Mouse (Mus musculus): Measurements from ENCODE around the gene Tgoln1. TPM values are rescaled to one million over a fixed set of nuclear protein-coding genes. Genes with fewer than 3 reads are reported as not detected.

Gene Tgoln1
- polyA plus RNA-seq, 1 experiment = 87.9 TPM

- TF ChIP-seq CTCF (IDR thresholded peaks at IDR 0.05; ENCODE audit: low read depth, low read length) = no peak
- TF ChIP-seq POLR2A (IDR thresholded peaks at IDR 0.05; ENCODE audit: borderline replicate concordance, low read depth, low read length) = no peak
- Histone ChIP-seq H3K4me1 (ENCODE audit: control insufficient read depth, insufficient read depth, low read length) (no peaks in the 10 kb centered on the region), H3K4me3 (ENCODE audit: insufficient read depth, low read length) (no peak overlapping the region), H3K27ac (ENCODE audit: insufficient read depth, low read depth, low read length) (no peak overlapping the region)
Observed at GRCm38 (mm10) chr6:72634311-72634710, 17.5 kb upstream of the Tgoln1 start.

DNA sequence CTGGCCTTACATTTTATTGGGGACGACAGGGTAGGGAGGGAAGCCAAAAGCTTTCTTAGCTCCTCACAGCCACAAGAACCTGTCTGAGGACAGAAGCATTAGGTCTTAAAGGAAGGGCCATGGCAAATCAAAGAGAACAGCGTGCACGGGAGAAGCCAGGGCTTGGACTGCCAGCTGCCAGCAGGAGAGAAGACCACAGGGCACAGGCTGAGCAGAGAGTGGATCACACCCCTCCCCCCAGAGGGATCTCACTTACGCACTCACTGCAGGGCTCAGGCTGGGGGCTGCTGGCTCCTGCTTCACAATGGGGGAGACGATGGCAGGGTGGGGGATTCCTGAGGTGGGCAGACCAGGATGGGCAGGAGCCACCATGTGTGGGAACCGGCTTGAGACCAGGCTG is 14.9 kb upstream of the Tgoln1 start:
- Histone ChIP-seq H3K27ac (ENCODE audit: insufficient read depth, low read depth, low read length) (no peak overlapping the region), H3K4me3 (ENCODE audit: insufficient read depth, low read length) (no peak overlapping the region), H3K4me1 (ENCODE audit: control insufficient read depth, insufficient read depth, low read length) (no peaks in the 10 kb centered on the region)
- TF ChIP-seq POLR2A (IDR thresholded peaks at IDR 0.05; ENCODE audit: borderline replicate concordance, low read depth, low read length) = no peak
- TF ChIP-seq CTCF (IDR thresholded peaks at IDR 0.05; ENCODE audit: low read depth, low read length) = no peak

DNA sequence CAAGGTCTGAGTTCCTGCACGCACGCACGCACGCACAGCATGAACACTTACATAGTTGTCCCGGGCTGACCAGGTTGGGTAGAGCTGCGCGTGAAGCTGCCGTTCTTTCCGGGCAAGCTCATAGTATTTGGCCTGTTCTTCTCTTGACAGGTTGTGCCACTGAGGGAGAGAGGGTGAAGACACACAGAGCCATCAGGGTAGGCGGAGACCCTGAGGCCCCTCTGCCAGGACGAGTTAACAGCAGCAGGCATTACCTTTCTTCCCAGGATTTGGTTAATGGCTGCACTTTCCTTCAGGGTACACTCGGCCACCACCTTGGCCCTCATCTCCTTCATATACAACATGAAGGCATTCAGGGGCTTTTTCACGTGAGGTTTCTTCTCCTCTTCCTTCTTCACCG is 14.2 kb upstream of the Tgoln1 start:
- TF ChIP-seq CTCF (IDR thresholded peaks at IDR 0.05; ENCODE audit: low read depth, low read length) = no peak
- no peak for TF ChIP-seq POLR2A (IDR thresholded peaks at IDR 0.05; ENCODE audit: borderline replicate concordance, low read depth, low read length)
- Histone ChIP-seq H3K4me1 (ENCODE audit: control insufficient read depth, insufficient read depth, low read length) (no peaks in the 10 kb centered on the region), H3K27ac (ENCODE audit: insufficient read depth, low read depth, low read length) (no peak overlapping the region), H3K4me3 (ENCODE audit: insufficient read depth, low read length) (no peak overlapping the region)

DNA sequence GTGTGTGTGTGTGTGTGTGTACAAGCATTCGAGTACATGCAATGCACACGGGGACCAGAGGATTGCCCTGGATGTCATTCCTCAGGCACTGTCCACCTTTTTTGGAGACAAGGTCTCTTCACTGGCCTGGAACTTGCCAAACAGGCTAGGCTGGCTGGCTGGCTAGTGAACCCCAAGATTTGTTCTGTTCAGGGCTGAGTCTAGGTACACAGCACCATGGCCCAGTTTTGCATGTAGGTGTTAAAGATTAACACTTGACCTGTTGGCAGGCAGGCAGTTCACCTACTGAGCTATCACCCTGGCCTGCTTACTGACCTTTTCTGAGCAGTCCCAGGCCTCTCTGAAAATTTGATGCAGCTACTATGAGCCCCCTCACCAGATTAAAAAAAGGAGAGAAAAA is 13.6 kb upstream of the Tgoln1 start:
- Histone ChIP-seq H3K4me3 (ENCODE audit: insufficient read depth, low read length) (no peak overlapping the region), H3K27ac (ENCODE audit: insufficient read depth, low read depth, low read length) (no peak overlapping the region), H3K4me1 (ENCODE audit: control insufficient read depth, insufficient read depth, low read length) (no peaks in the 10 kb centered on the region)
- no peak for TF ChIP-seq POLR2A (IDR thresholded peaks at IDR 0.05; ENCODE audit: borderline replicate concordance, low read depth, low read length)
- no peak for TF ChIP-seq CTCF (IDR thresholded peaks at IDR 0.05; ENCODE audit: low read depth, low read length)

DNA sequence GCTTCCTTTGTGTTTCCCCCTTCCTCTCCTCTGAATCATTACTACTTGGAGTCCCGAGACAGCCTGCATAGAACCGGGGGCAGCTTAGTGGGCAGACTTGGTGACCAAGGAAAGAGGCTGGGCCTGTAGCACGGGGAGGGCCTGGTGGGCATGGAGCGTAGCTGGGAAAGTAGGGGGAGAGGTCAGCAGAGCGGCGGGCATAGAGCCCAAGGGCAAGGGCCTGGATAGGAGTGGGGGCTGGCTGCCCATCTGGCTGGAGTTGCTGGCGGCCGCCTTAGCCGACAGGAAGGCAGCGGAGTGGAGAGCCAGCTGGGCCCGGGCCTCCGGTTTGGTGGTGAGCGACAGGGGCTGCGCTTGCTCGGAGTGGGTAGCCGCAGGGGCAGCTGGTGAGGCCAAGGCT is 10.5 kb upstream of the Tgoln1 start:
- H3K4me3 ChIP-seq (ENCODE audit: insufficient read depth, low read length) = no peak overlapping the region
- TF ChIP-seq CTCF (IDR thresholded peaks at IDR 0.05; ENCODE audit: low read depth, low read length) (no peak), POLR2A (IDR thresholded peaks at IDR 0.05; ENCODE audit: borderline replicate concordance, low read depth, low read length) (no peak)
- H3K4me1 ChIP-seq (ENCODE audit: control insufficient read depth, insufficient read depth, low read length) = no peaks in the 10 kb centered on the region
- no peak overlapping the region for H3K27ac ChIP-seq (ENCODE audit: insufficient read depth, low read depth, low read length)

DNA sequence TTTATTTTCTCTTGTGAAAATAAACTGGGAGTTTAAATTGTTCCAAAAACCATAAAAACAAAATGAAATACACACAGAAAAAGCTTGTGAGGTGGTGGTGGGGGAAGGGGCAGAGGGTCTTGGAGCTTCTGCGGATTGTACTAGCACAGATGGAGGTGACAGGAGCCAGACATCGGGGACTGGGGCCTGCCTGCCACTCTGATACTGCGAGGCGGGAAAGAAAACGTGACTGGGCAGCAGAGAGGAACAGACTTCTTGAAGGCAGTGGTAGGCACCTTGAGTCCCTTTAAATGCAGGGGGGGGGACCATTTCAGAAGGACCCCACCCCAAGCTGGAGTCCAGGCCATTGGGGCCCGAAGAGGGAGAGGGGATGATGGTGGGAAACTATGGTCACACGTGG is 9.6 kb upstream of the Tgoln1 start:
- TF ChIP-seq POLR2A (IDR thresholded peaks at IDR 0.05; ENCODE audit: borderline replicate concordance, low read depth, low read length) (no peak), CTCF (IDR thresholded peaks at IDR 0.05; ENCODE audit: low read depth, low read length) (no peak)
- no peaks in the 10 kb centered on the region for H3K4me1 ChIP-seq (ENCODE audit: control insufficient read depth, insufficient read depth, low read length)
- no peak overlapping the region for H3K4me3 ChIP-seq (ENCODE audit: insufficient read depth, low read length)
- H3K27ac ChIP-seq (ENCODE audit: insufficient read depth, low read depth, low read length) = no peak overlapping the region

DNA sequence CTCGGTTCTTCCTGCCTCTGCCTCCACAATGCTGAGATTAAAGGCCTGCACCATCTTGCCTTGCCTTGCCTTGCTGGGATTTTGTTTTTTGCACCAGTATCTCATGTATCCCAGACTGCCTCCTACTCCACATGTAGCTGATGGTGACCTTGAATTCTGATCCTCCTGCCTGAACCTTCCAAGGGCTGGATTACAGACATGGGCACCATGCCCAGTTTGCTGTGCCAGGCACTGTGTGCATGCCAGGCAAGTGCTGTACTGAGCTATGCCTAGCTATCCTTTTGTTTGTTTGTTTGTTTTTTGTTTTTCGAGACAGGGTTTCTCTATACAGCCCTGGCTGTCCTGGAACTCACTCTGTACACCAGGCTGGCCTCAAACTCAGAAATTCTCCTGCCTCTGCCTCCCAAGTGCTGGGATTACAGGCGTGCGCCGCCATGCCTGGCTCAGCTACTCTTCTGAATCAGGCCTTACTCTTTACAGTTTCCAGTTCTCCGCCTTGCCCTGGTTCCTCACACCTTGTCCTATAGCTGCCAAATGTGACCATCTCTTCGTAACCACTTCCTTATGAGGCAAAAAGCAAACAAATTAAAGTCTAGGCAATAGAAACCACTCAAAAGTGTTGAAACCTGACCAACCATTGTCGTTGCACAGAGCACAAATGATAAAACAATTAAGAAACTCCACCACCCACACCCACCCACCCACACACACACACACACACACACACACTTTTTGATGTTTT is 7.0 kb upstream of the Tgoln1 start:
- TF ChIP-seq CTCF (IDR thresholded peaks at IDR 0.05; ENCODE audit: low read depth, low read length) = no peak
- no peak for TF ChIP-seq POLR2A (IDR thresholded peaks at IDR 0.05; ENCODE audit: borderline replicate concordance, low read depth, low read length)
- no peak overlapping the region for H3K27ac ChIP-seq (ENCODE audit: insufficient read depth, low read depth, low read length)
- H3K4me1 ChIP-seq (ENCODE audit: control insufficient read depth, insufficient read depth, low read length) = no peaks in the 10 kb centered on the region
- no peak overlapping the region for H3K4me3 ChIP-seq (ENCODE audit: insufficient read depth, low read length)

DNA sequence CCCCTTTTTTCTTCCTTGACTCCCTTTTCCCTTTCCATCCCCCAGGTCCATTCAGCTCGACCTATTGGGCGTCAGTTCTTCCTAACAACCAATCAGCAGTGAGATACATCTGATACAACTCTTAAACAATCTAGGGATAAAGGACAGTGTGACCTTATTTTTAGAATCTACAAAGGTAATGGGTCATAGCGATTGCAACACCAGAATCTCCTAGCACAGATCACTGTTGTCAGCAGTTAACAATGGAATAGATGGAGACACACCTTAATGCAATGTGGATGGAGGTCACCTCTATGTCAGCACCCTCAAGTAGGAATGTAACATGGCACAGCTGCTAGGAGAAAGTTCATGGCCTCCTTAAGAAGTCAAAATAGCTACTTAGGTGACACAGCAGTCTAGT is 6.1 kb upstream of the Tgoln1 start:
- TF ChIP-seq CTCF (IDR thresholded peaks at IDR 0.05; ENCODE audit: low read depth, low read length) (no peak), POLR2A (IDR thresholded peaks at IDR 0.05; ENCODE audit: borderline replicate concordance, low read depth, low read length) (no peak)
- Histone ChIP-seq H3K4me3 (ENCODE audit: insufficient read depth, low read length) (no peak overlapping the region), H3K27ac (ENCODE audit: insufficient read depth, low read depth, low read length) (no peak overlapping the region), H3K4me1 (ENCODE audit: control insufficient read depth, insufficient read depth, low read length) (no peaks in the 10 kb centered on the region)

- Histone ChIP-seq H3K4me3 (ENCODE audit: insufficient read depth, low read length) (no peak overlapping the region), H3K27ac (ENCODE audit: insufficient read depth, low read depth, low read length) (no peak overlapping the region), H3K4me1 (ENCODE audit: control insufficient read depth, insufficient read depth, low read length) (0 out of 2 replicates have a peak, but pooled peaks cover 2% of the 10 kb centered on the region)
- TF ChIP-seq POLR2A (IDR thresholded peaks at IDR 0.05; ENCODE audit: borderline replicate concordance, low read depth, low read length) (no peak), CTCF (IDR thresholded peaks at IDR 0.05; ENCODE audit: low read depth, low read length) (no peak)
Observed at GRCm38 (mm10) chr6:72620920-72621319, 4.1 kb upstream of the Tgoln1 start.

GRCm38 (mm10) chr6:72619734-72620532 is 3.1 kb upstream of the Tgoln1 start:
- Histone ChIP-seq H3K4me1 (ENCODE audit: control insufficient read depth, insufficient read depth, low read length) (0 out of 2 replicates have a peak, but pooled peaks cover 2% of the 10 kb centered on the region), H3K27ac (ENCODE audit: insufficient read depth, low read depth, low read length) (no peak overlapping the region), H3K4me3 (ENCODE audit: insufficient read depth, low read length) (no peak overlapping the region)
- no peak for TF ChIP-seq POLR2A (IDR thresholded peaks at IDR 0.05; ENCODE audit: borderline replicate concordance, low read depth, low read length)
- no peak for TF ChIP-seq CTCF (IDR thresholded peaks at IDR 0.05; ENCODE audit: low read depth, low read length)
